Mouse (Mus musculus): ENCODE measurements around the gene Jade1. TPM values are rescaled to one million over a fixed set of nuclear protein-coding genes. Genes with fewer than 3 reads are reported as not detected.

The Jade1 gene
- polyA plus RNA-seq, 1 experiment from 2014 or later: 15.3 TPM

DNA sequence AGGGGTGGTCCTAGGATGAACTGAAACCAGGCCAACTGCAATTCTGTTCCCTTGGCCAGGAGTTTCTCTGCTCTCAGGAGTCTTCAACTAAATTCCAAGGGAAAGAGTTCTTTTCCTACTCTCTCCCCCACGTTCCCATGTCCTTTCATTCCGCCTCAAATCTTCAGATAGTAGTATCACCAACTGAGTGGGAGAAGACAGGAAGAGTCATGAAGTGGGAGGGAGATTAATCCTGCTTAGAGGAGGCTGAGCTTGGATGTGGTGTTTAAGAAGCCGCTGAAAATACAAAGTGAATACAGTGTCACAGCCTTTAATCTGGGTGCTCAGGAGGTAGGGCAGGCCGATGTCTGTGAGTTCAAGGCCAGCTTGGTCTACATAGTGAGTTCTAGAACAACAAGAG is 1.9 kb upstream of the Jade1 start:
- Histone ChIP-seq H3K27me3 (replicated peaks; ENCODE audit: control insufficient read depth, insufficient read depth, low read length) (no peaks in the 10 kb centered on the region), H3K4me2 (replicated peaks; ENCODE audit: low read depth) (no peak overlapping the region), H3K9me3 (ENCODE audit: control insufficient read depth) (no peaks in the 10 kb centered on the region), H3K36me3 (ENCODE audit: control insufficient read depth, insufficient read depth) (no peaks in the 10 kb centered on the region), H3K27ac (ENCODE audit: low read depth, low read length) (peak overlapping the region; percentile 36), H3K4me3 (ENCODE audit: low read depth, low read length) (no peak overlapping the region), H3K9ac (ENCODE audit: low read depth, low read length) (no peak overlapping the region), H3K4me1 (replicated peaks; ENCODE audit: control insufficient read depth, insufficient read depth, low read length) (no peaks in the 10 kb centered on the region)
- no peak for ATAC-seq
- TF ChIP-seq CTCF (IDR thresholded peaks at IDR 0.05; ENCODE audit: low read depth): no peak
- WGBS: 82% methylated on average over 4 of the region's 4 CpGs

DNA sequence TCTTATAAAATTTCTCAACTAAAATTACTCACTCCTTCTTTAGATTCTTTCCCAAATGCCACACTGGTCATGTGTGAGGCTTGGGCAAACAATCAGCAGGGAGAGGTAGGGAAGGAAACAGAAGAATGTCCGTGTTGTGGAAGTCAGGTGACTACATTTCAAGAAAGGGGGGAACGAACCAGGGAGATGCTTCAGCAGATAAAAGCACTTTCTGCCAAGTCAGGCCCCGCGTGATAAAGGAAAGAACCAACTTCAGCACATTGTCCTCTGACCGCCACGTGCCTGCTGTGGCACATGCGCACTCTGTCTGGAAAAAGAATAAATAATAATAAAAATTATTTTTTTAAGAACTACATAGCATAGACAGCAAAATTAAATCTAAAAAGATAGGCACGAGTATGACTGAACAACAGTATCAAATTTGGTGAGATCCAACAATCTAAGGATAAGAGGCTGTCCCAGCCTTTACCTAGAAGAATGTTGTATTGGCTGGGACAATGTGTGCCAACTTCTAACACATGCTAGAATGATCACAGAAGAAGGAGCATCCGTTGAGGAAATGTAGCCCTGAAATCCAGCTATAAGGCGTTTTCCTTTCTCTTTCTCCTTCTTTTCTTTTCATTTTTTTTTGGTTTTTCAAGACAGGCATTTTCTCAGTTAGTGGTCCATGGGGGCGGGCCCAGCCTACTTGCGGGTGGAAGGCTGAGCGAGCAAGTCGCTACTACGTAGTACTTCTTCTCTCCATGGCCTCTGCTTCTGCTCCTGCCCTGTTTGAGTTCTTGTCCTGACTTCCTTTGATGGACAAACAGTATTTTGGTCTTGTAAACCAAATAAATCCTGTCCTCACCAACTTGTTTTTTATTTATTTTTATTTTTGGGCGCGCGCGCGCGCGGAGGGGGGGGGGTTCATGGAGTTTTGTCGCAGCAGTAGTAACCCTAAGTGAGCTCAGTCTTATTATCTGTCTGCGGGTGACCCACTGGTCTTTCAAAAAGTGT is 753 bp upstream of the Jade1 start:
- Histone ChIP-seq H3K4me2 (replicated peaks; ENCODE audit: low read depth) (no peak overlapping the region), H3K9me3 (ENCODE audit: control insufficient read depth) (no peaks in the 10 kb centered on the region), H3K4me1 (replicated peaks; ENCODE audit: control insufficient read depth, insufficient read depth, low read length) (no peaks in the 10 kb centered on the region), H3K9ac (ENCODE audit: low read depth, low read length) (no peak overlapping the region), H3K4me3 (ENCODE audit: low read depth, low read length) (no peak overlapping the region), H3K36me3 (ENCODE audit: control insufficient read depth, insufficient read depth) (no peaks in the 10 kb centered on the region), H3K27ac (ENCODE audit: low read depth, low read length) (no peak overlapping the region), H3K27me3 (replicated peaks; ENCODE audit: control insufficient read depth, insufficient read depth, low read length) (no peaks in the 10 kb centered on the region)
- ATAC-seq: no peak
- no peak for TF ChIP-seq CTCF (IDR thresholded peaks at IDR 0.05; ENCODE audit: low read depth)
- 78% methylated on average over 24 of the region's 24 CpGs for WGBS

GRCm38 (mm10) chr3:41556451-41557266 is 1.1 kb downstream of the Jade1 start:
- Histone ChIP-seq H3K4me2 (replicated peaks; ENCODE audit: low read depth) (no peak overlapping the region), H3K9me3 (ENCODE audit: control insufficient read depth) (no peaks in the 10 kb centered on the region), H3K36me3 (ENCODE audit: control insufficient read depth, insufficient read depth) (no peaks in the 10 kb centered on the region), H3K27me3 (replicated peaks; ENCODE audit: control insufficient read depth, insufficient read depth, low read length) (no peaks in the 10 kb centered on the region), H3K27ac (ENCODE audit: low read depth, low read length) (no peak overlapping the region), H3K4me3 (ENCODE audit: low read depth, low read length) (no peak overlapping the region), H3K4me1 (replicated peaks; ENCODE audit: control insufficient read depth, insufficient read depth, low read length) (no peaks in the 10 kb centered on the region), H3K9ac (ENCODE audit: low read depth, low read length) (no peak overlapping the region)
- no peak for ATAC-seq
- TF ChIP-seq CTCF (IDR thresholded peaks at IDR 0.05; ENCODE audit: low read depth): no peak
- 84% methylated on average over 10 of the region's 11 CpGs for WGBS

- WGBS: 84% methylated on average over 19 of the region's 19 CpGs
- H3K4me2 ChIP-seq (replicated peaks; ENCODE audit: low read depth): no peak overlapping the region
- H3K9me3 ChIP-seq (ENCODE audit: control insufficient read depth): no peaks in the 10 kb centered on the region
- H3K36me3 ChIP-seq (ENCODE audit: control insufficient read depth, insufficient read depth): no peaks in the 10 kb centered on the region
- no peak overlapping the region for H3K9ac ChIP-seq (ENCODE audit: low read depth, low read length)
- no peak overlapping the region for H3K4me3 ChIP-seq (ENCODE audit: low read depth, low read length)
- H3K27me3 ChIP-seq (replicated peaks; ENCODE audit: control insufficient read depth, insufficient read depth, low read length): no peaks in the 10 kb centered on the region
- H3K27ac ChIP-seq (ENCODE audit: low read depth, low read length): no peak overlapping the region
- TF ChIP-seq CTCF (IDR thresholded peaks at IDR 0.05; ENCODE audit: low read depth): no peak
- no peaks in the 10 kb centered on the region for H3K4me1 ChIP-seq (replicated peaks; ENCODE audit: control insufficient read depth, insufficient read depth, low read length)
- ATAC-seq: no peak
Observed at GRCm38 (mm10) chr3:41557267-41557995, 1.9 kb downstream of the Jade1 start.

GRCm38 (mm10) chr3:41560489-41560888 is 5.0 kb downstream of the Jade1 start:
- Histone ChIP-seq H3K9ac (ENCODE audit: low read depth, low read length) (no peak overlapping the region), H3K4me3 (ENCODE audit: low read depth, low read length) (no peak overlapping the region), H3K9me3 (ENCODE audit: control insufficient read depth) (no peaks in the 10 kb centered on the region), H3K27me3 (replicated peaks; ENCODE audit: control insufficient read depth, insufficient read depth, low read length) (no peaks in the 10 kb centered on the region), H3K36me3 (ENCODE audit: control insufficient read depth, insufficient read depth) (no peaks in the 10 kb centered on the region), H3K4me2 (replicated peaks; ENCODE audit: low read depth) (no peak overlapping the region), H3K27ac (ENCODE audit: low read depth, low read length) (no peak overlapping the region), H3K4me1 (replicated peaks; ENCODE audit: control insufficient read depth, insufficient read depth, low read length) (no peaks in the 10 kb centered on the region)
- ATAC-seq: no peak
- no peak for TF ChIP-seq CTCF (IDR thresholded peaks at IDR 0.05; ENCODE audit: low read depth)
- 91% methylated on average over 6 of the region's 6 CpGs for WGBS

Data from intestine, postnatal 0 days (tissue).